Mouse (Mus musculus) bone marrow, adult 2 months (tissue): Measurements from ENCODE around the gene Atp7a. TPM values are rescaled to one million over a fixed set of nuclear protein-coding genes. Genes with fewer than 3 reads are reported as not detected.
"Not testable (repeated sequence)": the region's sequence is repeated elsewhere in the genome, so short reads cannot be mapped to it uniquely, and the experiment has no call there.

ENCODE experiments used
- H3K27ac ChIP-seq: fragments of 200-500 bp; 2 replicates; pipeline ENCODE4 v1.5.1; 2012; ENCODE audit warnings: low read depth, mild to moderate bottlenecking, control low read depth, inconsistent platforms, low read length; ENCODE audit not compliant: control insufficient read depth, poor library complexity, insufficient read depth
- H3K4me1 ChIP-seq: fragments of 200-500 bp; 2 replicates; pipeline ENCODE4 v1.6.1; 2011; ENCODE audit warnings: low read length; ENCODE audit not compliant: control insufficient read depth, insufficient read depth
- H3K4me3 ChIP-seq: fragments of 200-500 bp; replicated peaks from 2 replicates; pipeline ENCODE3; 2011; ENCODE audit warnings: mild to moderate bottlenecking, low read depth, low read length, control low read depth; ENCODE audit not compliant: control insufficient read depth
- CTCF ChIP-seq: fragments of 200-500 bp; IDR thresholded peaks from 2 replicates; pipeline ENCODE4 v1.5.1; 2011; ENCODE audit warnings: low read length, control low read depth; ENCODE audit not compliant: control insufficient read depth, insufficient read depth
- POLR2A ChIP-seq: fragments of 200-500 bp; IDR thresholded peaks from 2 replicates; pipeline ENCODE4 v1.6.1; 2011; ENCODE audit warnings: low read depth, mild to moderate bottlenecking, control low read depth, low read length, borderline replicate concordance; ENCODE audit not compliant: control insufficient read depth
- WGBS: fragments of 180-500 bp; shearing (Covaris S2); methylation state at CpG from one replicate; pipeline ENCODE4 v1.1.7; 2018; 5-methylcytosine and 5-hydroxymethylcytosine counted together
- polyA plus RNA-seq: library from polyadenylated mRNA; stranded (reverse); fragments of >200 nt; gene quantifications from 2 replicates; pipeline ENCODE4 v1.2.4, GENCODE M21; 2011; ENCODE audit warnings: low replicate concordance; ENCODE audit not compliant: missing spikeins, insufficient read depth, insufficient read length

Gene Atp7a
- polyA plus RNA-seq, 1 experiment = 5.5 TPM

GRCm38 (mm10) chrX:106045455-106045854, 18.4 kb downstream of the Atp7a start:
- Histone ChIP-seq H3K4me3 (no peak overlapping the region), H3K4me1 (no peaks in the 10 kb centered on the region), H3K27ac (no peak overlapping the region)
- WGBS = 63% methylated on average over 2 of the region's 2 CpGs
- TF ChIP-seq CTCF (no peak), POLR2A (no peak)

GRCm38 (mm10) chrX:106045928-106046327, 18.9 kb downstream of the Atp7a start:
- H3K4me1 ChIP-seq = no peaks in the 10 kb centered on the region
- no peak overlapping the region for H3K27ac ChIP-seq
- 48% methylated on average over 9 of the region's 9 CpGs for WGBS
- no peak overlapping the region for H3K4me3 ChIP-seq
- TF ChIP-seq POLR2A (no peak), CTCF (no peak)

- no peaks in the 10 kb centered on the region for H3K4me1 ChIP-seq
- no peak overlapping the region for H3K4me3 ChIP-seq
- TF ChIP-seq CTCF = no peak
- no peak for TF ChIP-seq POLR2A
- WGBS = 76% methylated on average over 1 of the region's 1 CpGs
- H3K27ac ChIP-seq = no peak overlapping the region
Measured at GRCm38 (mm10) chrX:106048191-106048590, 21.1 kb downstream of the Atp7a start.

DNA sequence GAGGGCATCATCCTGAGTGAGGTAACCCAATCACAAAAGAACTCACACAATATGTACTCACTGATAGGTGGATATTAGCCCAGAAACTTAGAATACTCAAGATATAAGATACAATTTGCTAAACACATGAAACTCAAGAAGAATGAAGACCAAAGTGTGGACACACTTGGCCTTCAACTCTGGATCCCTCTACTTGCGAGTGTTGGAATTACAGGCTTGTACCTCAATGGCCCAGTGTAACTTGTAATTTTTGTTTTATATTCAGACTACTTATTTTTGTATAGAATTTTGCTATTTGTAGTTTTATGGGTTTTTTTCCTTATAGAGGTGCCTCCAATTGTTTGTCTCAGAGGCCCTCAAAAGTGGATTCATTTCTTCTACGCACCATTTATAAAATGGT, 50.8 kb downstream of the Atp7a start:
- H3K4me3 ChIP-seq, H3K27ac ChIP-seq, H3K4me1 ChIP-seq: not testable (repeated sequence)
- WGBS = 78% methylated on average over 2 of the region's 2 CpGs

GRCm38 (mm10) chrX:106080811-106081443, 53.9 kb downstream of the Atp7a start:
- TF ChIP-seq POLR2A = no peak
- no peak for TF ChIP-seq CTCF
- 84% methylated on average over 13 of the region's 13 CpGs for WGBS
- Histone ChIP-seq H3K4me3 (no peak overlapping the region), H3K27ac (no peak overlapping the region), H3K4me1 (no peaks in the 10 kb centered on the region)

- no peak overlapping the region for H3K27ac ChIP-seq
- TF ChIP-seq POLR2A (no peak), CTCF (no peak)
- H3K4me1 ChIP-seq = no peaks in the 10 kb centered on the region
- H3K4me3 ChIP-seq = no peak overlapping the region
Measured at GRCm38 (mm10) chrX:106082518-106082917, 55.4 kb downstream of the Atp7a start.

DNA sequence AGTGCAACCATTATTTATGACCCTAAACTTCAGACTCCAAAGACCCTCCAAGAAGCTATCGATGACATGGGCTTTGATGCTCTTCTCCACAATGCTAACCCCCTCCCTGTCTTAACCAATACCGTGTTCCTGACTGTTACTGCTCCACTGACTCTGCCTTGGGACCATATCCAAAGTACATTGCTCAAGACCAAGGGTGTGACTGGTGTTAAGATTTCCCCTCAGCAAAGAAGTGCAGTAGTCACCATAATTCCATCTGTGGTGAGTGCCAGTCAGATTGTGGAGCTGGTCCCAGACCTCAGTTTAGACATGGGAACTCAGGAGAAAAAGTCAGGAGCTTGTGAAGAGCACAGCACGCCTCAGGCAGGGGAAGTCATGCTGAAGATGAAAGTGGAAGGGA, 58.1 kb downstream of the Atp7a start:
- TF ChIP-seq CTCF = no peak
- no peak for TF ChIP-seq POLR2A
- no peak overlapping the region for H3K4me3 ChIP-seq
- H3K4me1 ChIP-seq = no peaks in the 10 kb centered on the region
- no peak overlapping the region for H3K27ac ChIP-seq
- WGBS = 74% methylated on average over 3 of the region's 3 CpGs

GRCm38 (mm10) chrX:106085564-106085963, 58.5 kb downstream of the Atp7a start:
- 86% methylated on average over 2 of the region's 2 CpGs for WGBS
- TF ChIP-seq POLR2A = no peak
- no peak for TF ChIP-seq CTCF
- no peak overlapping the region for H3K4me3 ChIP-seq

GRCm38 (mm10) chrX:106092939-106093338, 65.9 kb downstream of the Atp7a start:
- 79% methylated on average over 5 of the region's 5 CpGs for WGBS
- no peak overlapping the region for H3K4me3 ChIP-seq

More at GRCm38 (mm10) chrX:106085564-106085963, 58.5 kb downstream of the Atp7a start:
- no peak overlapping the region for H3K27ac ChIP-seq
- no peaks in the 10 kb centered on the region for H3K4me1 ChIP-seq

More at GRCm38 (mm10) chrX:106092939-106093338, 65.9 kb downstream of the Atp7a start:
- no peaks in the 10 kb centered on the region for H3K4me1 ChIP-seq
- H3K27ac ChIP-seq = no peak overlapping the region
- TF ChIP-seq POLR2A = no peak
